Mouse (Mus musculus): ENCODE results near the gene Susd2. TPM values are rescaled to one million over a fixed set of nuclear protein-coding genes. Genes with fewer than 3 reads are reported as not detected.

Susd2 gene
- polyA plus RNA-seq, 1 experiment from 2014 or later: 2.1 TPM

DNA sequence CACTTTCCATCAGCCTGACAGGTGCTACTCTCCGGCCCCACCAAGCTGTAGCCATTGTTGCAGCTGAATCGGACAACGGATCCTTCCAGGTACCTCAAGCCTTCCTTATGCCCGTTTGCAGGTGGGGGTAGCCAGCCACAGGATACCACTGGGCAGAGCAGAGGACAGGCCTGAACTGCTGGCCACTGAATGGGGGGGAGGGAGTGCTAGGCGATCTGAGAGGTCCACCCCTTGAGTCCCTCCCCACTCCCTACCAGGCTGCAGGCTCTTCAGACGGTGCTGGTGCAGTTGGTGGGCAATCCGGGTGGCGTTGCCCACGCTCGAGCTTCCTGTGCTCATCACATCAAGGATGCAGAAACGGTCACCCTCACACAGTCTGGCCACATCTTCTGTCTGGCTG, 6.1 kb downstream of the Susd2 start:
- no peaks in the 10 kb centered on the region for H3K27me3 ChIP-seq (ENCODE audit: control insufficient read depth, insufficient read depth, low read length)
- WGBS (ENCODE audit: insufficient replicate concordance): 83% methylated on average over 11 of the region's 11 CpGs
- H3K4me3 ChIP-seq (ENCODE audit: low read depth, low read length): no peak overlapping the region
- no peak overlapping the region for H3K9ac ChIP-seq (ENCODE audit: low read depth, low read length)
- H3K36me3 ChIP-seq (ENCODE audit: control insufficient read depth, insufficient read depth, low read length): no peaks in the 10 kb centered on the region
- H3K4me1 ChIP-seq (ENCODE audit: control insufficient read depth, insufficient read depth, low read length): no peaks in the 10 kb centered on the region
- H3K4me2 ChIP-seq: no peak overlapping the region
- 0 out of 2 replicates have a peak, but pooled peaks have one; percentile 5 for ATAC-seq (replicated peaks; ENCODE audit: insufficient number of reproducible peaks, low FRiP score, low TSS enrichment)
- H3K9me3 ChIP-seq (replicated peaks; ENCODE audit: control insufficient read depth, low read length): no peaks in the 10 kb centered on the region
- H3K27ac ChIP-seq (ENCODE audit: low read depth, low read length): no peak overlapping the region

DNA sequence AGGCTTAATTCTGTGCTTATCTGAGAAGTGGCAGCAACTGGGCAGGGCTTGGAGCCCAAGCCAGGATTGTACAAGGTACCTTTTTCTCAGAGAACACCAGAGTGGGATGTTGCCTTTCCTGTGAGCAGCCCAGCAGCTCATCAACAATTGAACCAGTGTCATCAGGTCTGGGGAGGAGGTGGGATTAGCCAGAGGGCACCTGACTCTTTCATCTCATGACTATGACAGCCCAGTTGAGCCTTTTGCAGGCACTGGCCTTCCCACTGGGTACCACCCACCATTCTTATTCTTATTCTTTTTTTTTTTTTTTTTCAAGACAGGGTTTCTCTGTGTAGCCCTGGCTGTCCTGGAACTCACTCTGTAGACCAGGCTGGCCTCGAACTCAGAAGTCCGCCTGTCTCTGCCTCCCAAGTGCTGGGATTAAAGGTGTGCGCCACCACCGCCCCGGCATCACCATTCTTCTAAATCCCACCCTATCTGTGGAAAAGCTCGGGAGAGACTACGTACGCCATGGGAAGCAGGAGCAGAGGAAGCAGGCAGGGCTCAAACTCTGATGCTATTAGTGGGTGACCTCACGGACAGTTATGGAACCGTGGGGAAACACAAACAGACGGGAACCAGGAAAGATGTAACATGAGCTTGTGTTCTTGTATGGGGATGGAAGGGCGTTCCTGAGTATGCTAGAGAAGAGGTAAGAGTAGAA, 7.6 kb downstream of the Susd2 start:
- no peak for ATAC-seq (replicated peaks; ENCODE audit: insufficient number of reproducible peaks, low FRiP score, low TSS enrichment)

DNA sequence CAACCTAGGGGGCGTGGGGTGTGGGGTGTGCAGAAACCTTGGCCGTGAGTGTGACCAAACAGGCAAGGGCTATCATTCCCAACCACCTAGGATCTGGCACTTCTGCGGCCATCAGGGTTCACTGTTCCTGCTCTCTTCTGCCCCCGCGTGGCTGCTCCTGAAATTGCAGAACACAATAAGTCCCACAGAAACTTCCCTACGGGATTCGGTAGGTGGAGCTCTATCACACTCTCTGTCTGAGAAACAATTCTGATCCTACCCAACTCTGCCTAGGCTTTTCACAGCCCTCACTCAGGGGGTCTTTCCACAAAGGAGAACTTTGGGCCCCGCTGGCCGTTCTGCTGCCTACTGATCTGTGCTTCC, 8.1 kb downstream of the Susd2 start:
- 0 out of 2 replicates have a peak, but pooled peaks have one; percentile 43 for ATAC-seq (replicated peaks; ENCODE audit: insufficient number of reproducible peaks, low FRiP score, low TSS enrichment)
- 5% methylated on average over 9 of the region's 9 CpGs for WGBS (ENCODE audit: insufficient replicate concordance)

More for the DNA sequence above, 7.6 kb downstream of the Susd2 start:
- H3K4me2 ChIP-seq: no peak overlapping the region
- H3K27ac ChIP-seq (ENCODE audit: low read depth, low read length): no peak overlapping the region
- no peaks in the 10 kb centered on the region for H3K9me3 ChIP-seq (replicated peaks; ENCODE audit: control insufficient read depth, low read length)
- H3K4me1 ChIP-seq (ENCODE audit: control insufficient read depth, insufficient read depth, low read length): no peaks in the 10 kb centered on the region
- no peak overlapping the region for H3K9ac ChIP-seq (ENCODE audit: low read depth, low read length)
- 84% methylated on average over 12 of the region's 12 CpGs for WGBS (ENCODE audit: insufficient replicate concordance)
- no peak overlapping the region for H3K4me3 ChIP-seq (ENCODE audit: low read depth, low read length)
- H3K36me3 ChIP-seq (ENCODE audit: control insufficient read depth, insufficient read depth, low read length): no peaks in the 10 kb centered on the region
- H3K27me3 ChIP-seq (ENCODE audit: control insufficient read depth, insufficient read depth, low read length): no peaks in the 10 kb centered on the region

DNA sequence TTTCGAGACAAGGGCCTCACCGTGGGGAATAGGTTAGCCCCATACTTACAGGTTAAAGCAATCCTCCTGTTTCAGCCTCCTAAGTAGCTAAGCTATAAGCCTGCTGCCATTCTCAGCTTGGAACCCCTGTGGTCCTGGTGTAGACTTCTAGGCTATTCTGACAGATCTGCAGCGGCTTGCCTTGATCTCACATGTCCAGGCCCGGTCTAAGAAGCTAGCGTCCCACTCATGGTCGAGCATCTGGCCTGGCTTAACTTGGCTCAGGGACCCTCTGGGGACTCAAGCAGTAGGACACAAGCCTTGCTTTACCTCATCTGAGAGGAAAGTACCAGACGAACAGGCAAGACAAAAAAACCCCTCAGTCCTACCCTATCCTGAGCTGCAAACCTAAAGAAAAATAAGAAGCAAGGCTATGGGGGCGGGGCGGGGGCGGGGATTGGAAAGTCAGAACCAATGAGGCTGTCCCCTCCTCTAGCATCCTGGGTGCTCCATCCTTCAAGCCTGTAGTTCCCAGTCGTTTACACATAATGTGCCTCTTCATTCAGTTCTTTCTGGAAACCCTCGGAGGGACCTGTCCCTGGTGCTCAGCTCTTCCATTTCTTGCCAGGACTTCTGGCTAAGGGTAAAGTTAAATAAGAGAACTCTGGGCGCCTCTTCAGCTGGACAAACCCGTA, 8.7 kb downstream of the Susd2 start:
- WGBS (ENCODE audit: insufficient replicate concordance): 62% methylated on average over 14 of the region's 14 CpGs
- no peaks in the 10 kb centered on the region for H3K27me3 ChIP-seq (ENCODE audit: control insufficient read depth, insufficient read depth, low read length)
- H3K9me3 ChIP-seq (replicated peaks; ENCODE audit: control insufficient read depth, low read length): no peaks in the 10 kb centered on the region

More for the DNA sequence above, 8.1 kb downstream of the Susd2 start:
- no peaks in the 10 kb centered on the region for H3K4me1 ChIP-seq (ENCODE audit: control insufficient read depth, insufficient read depth, low read length)
- no peaks in the 10 kb centered on the region for H3K36me3 ChIP-seq (ENCODE audit: control insufficient read depth, insufficient read depth, low read length)
- no peaks in the 10 kb centered on the region for H3K27me3 ChIP-seq (ENCODE audit: control insufficient read depth, insufficient read depth, low read length)
- no peak overlapping the region for H3K4me2 ChIP-seq
- no peaks in the 10 kb centered on the region for H3K9me3 ChIP-seq (replicated peaks; ENCODE audit: control insufficient read depth, low read length)
- H3K9ac ChIP-seq (ENCODE audit: low read depth, low read length): no peak overlapping the region
- no peak overlapping the region for H3K27ac ChIP-seq (ENCODE audit: low read depth, low read length)
- H3K4me3 ChIP-seq (ENCODE audit: low read depth, low read length): no peak overlapping the region

DNA sequence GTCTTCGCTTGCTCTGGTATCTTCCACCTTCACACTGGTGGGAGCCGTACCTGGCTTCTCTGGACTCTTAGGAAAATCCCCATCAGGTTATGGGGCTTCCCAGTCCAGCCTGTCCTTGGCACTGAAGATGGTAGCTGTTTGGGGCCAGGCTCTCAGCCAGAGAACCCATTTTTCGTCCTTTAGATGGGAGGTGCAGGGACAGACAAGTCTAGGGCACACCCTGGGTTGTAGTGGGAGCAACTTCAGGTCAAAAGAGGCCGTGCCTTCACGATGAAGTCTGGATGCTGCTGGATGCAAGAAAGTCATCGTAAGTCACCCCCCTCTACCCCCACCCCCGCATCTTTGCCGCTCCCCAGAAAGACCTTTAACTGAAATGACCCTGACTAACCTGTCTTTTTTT, 9.2 kb downstream of the Susd2 start:
- no peak overlapping the region for H3K9ac ChIP-seq (ENCODE audit: low read depth, low read length)
- no peak overlapping the region for H3K4me3 ChIP-seq (ENCODE audit: low read depth, low read length)
- no peaks in the 10 kb centered on the region for H3K4me1 ChIP-seq (ENCODE audit: control insufficient read depth, insufficient read depth, low read length)
- no peaks in the 10 kb centered on the region for H3K9me3 ChIP-seq (replicated peaks; ENCODE audit: control insufficient read depth, low read length)
- no peaks in the 10 kb centered on the region for H3K27me3 ChIP-seq (ENCODE audit: control insufficient read depth, insufficient read depth, low read length)
- no peaks in the 10 kb centered on the region for H3K36me3 ChIP-seq (ENCODE audit: control insufficient read depth, insufficient read depth, low read length)
- ATAC-seq (replicated peaks; ENCODE audit: insufficient number of reproducible peaks, low FRiP score, low TSS enrichment): no peak
- H3K4me2 ChIP-seq: no peak overlapping the region
- H3K27ac ChIP-seq (ENCODE audit: low read depth, low read length): no peak overlapping the region
- 87% methylated on average over 8 of the region's 8 CpGs for WGBS (ENCODE audit: insufficient replicate concordance)

More for the DNA sequence above, 8.7 kb downstream of the Susd2 start:
- Histone ChIP-seq H3K4me1 (ENCODE audit: control insufficient read depth, insufficient read depth, low read length) (no peaks in the 10 kb centered on the region), H3K4me3 (ENCODE audit: low read depth, low read length) (no peak overlapping the region), H3K36me3 (ENCODE audit: control insufficient read depth, insufficient read depth, low read length) (no peaks in the 10 kb centered on the region), H3K4me2 (no peak overlapping the region), H3K9ac (ENCODE audit: low read depth, low read length) (no peak overlapping the region), H3K27ac (ENCODE audit: low read depth, low read length) (no peak overlapping the region)
- ATAC-seq (replicated peaks; ENCODE audit: insufficient number of reproducible peaks, low FRiP score, low TSS enrichment): no peak

DNA sequence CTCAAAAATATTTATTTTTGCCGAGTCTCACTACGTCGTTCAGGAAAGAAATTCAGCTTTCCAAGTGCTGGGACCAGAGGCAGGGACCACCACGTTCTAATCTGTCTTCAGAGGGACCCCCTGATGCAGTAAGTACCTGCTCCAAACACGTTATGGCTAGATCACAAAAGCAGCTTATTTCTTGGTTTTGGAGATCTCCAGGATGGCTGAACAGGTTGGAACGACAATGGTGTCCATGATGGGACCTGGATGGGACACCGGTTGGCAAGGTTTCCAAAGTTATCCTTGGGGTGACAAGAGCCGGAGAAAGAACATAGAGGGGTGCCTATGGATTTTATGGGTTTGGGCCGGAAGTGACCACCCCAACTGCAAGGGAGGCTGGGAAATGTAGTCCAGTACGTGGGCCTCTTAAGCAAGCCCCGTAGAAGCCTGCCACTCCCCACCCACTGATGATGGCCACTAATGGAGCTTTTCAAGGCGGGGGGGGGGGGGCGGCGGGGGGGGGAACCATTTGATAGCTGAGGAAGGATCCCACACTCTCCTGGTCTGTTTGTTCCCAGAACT, 10.2 kb downstream of the Susd2 start:
- Histone ChIP-seq H3K9ac (ENCODE audit: low read depth, low read length) (no peak overlapping the region), H3K27me3 (ENCODE audit: control insufficient read depth, insufficient read depth, low read length) (no peaks in the 10 kb centered on the region), H3K36me3 (ENCODE audit: control insufficient read depth, insufficient read depth, low read length) (no peaks in the 10 kb centered on the region), H3K4me3 (ENCODE audit: low read depth, low read length) (no peak overlapping the region), H3K27ac (ENCODE audit: low read depth, low read length) (no peak overlapping the region), H3K4me2 (no peak overlapping the region), H3K4me1 (ENCODE audit: control insufficient read depth, insufficient read depth, low read length) (no peaks in the 10 kb centered on the region), H3K9me3 (replicated peaks; ENCODE audit: control insufficient read depth, low read length) (no peaks in the 10 kb centered on the region)
- WGBS (ENCODE audit: insufficient replicate concordance): 68% methylated on average over 12 of the region's 14 CpGs
- ATAC-seq (replicated peaks; ENCODE audit: insufficient number of reproducible peaks, low FRiP score, low TSS enrichment): no peak

DNA sequence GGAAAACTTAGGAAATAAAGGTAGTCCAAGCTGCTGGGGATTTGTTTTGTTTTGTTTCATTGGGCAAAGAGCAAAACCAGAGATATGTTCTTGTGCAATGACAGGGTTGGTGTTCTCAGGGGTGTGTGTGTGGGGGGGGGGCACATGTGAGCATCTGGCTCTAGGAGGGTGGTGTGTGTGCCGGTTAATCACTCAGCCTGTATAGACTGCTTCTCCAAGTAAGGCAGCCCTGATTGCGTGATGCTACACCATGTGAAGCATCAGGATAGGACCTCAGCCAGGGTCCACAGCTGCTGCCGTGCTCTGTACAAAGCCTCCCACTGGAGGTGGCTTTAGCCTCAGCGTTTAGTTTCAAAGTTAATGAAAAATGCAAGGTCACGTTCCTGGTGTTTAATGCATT, 10.8 kb downstream of the Susd2 start:
- H3K4me3 ChIP-seq (ENCODE audit: low read depth, low read length): no peak overlapping the region
- ATAC-seq (replicated peaks; ENCODE audit: insufficient number of reproducible peaks, low FRiP score, low TSS enrichment): no peak
- no peaks in the 10 kb centered on the region for H3K27me3 ChIP-seq (ENCODE audit: control insufficient read depth, insufficient read depth, low read length)
- H3K4me2 ChIP-seq: no peak overlapping the region
- 84% methylated on average over 5 of the region's 5 CpGs for WGBS (ENCODE audit: insufficient replicate concordance)
- H3K27ac ChIP-seq (ENCODE audit: low read depth, low read length): no peak overlapping the region
- H3K9ac ChIP-seq (ENCODE audit: low read depth, low read length): no peak overlapping the region
- no peaks in the 10 kb centered on the region for H3K36me3 ChIP-seq (ENCODE audit: control insufficient read depth, insufficient read depth, low read length)
- H3K4me1 ChIP-seq (ENCODE audit: control insufficient read depth, insufficient read depth, low read length): no peaks in the 10 kb centered on the region
- no peaks in the 10 kb centered on the region for H3K9me3 ChIP-seq (replicated peaks; ENCODE audit: control insufficient read depth, low read length)

DNA sequence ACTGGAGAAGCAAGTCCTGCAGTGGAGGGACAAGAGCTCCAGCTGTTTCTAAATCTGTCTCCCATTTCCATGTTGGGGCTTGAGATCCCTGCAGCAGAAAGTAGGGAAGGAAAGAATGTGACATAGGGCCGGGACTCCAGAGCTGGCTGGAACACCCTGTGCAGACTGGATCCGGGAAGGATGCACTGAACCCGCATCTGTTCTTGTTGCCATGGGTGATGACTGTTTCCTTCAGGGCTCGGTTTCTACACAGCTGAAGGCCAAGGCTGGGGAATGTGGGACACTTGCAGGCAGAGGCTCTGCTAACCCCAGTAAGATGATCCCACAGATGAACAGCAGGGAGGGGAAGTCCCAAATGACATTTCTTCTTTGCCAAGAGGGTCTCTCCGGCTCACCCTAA, 11.2 kb downstream of the Susd2 start:
- Histone ChIP-seq H3K4me2 (no peak overlapping the region), H3K27me3 (ENCODE audit: control insufficient read depth, insufficient read depth, low read length) (no peaks in the 10 kb centered on the region), H3K27ac (ENCODE audit: low read depth, low read length) (no peak overlapping the region), H3K4me3 (ENCODE audit: low read depth, low read length) (no peak overlapping the region), H3K9me3 (replicated peaks; ENCODE audit: control insufficient read depth, low read length) (no peaks in the 10 kb centered on the region), H3K4me1 (ENCODE audit: control insufficient read depth, insufficient read depth, low read length) (no peaks in the 10 kb centered on the region), H3K9ac (ENCODE audit: low read depth, low read length) (no peak overlapping the region), H3K36me3 (ENCODE audit: control insufficient read depth, insufficient read depth, low read length) (no peaks in the 10 kb centered on the region)
- no peak for ATAC-seq (replicated peaks; ENCODE audit: insufficient number of reproducible peaks, low FRiP score, low TSS enrichment)
- 58% methylated on average over 5 of the region's 5 CpGs for WGBS (ENCODE audit: insufficient replicate concordance)
